Mouse (Mus musculus) mouse trophoblast stem cell (cell line): ENCODE measurements around the gene Bmper.

Experiments
- in situ Hi-C, 2 experiments: fragments of 300-500 bp; cut with MseI, MboI; formaldehyde crosslinking; loops; 2 replicates in 1 of 2; 3 replicates in 1 of 2; pipeline ENCODE4 v1.15.1; 2025

Gene Bmper

GRCm38 (mm10) chr9:23233464-23234121 is 10.7 kb downstream of the Bmper start:
- in situ Hi-C loops: no loop called here

DNA sequence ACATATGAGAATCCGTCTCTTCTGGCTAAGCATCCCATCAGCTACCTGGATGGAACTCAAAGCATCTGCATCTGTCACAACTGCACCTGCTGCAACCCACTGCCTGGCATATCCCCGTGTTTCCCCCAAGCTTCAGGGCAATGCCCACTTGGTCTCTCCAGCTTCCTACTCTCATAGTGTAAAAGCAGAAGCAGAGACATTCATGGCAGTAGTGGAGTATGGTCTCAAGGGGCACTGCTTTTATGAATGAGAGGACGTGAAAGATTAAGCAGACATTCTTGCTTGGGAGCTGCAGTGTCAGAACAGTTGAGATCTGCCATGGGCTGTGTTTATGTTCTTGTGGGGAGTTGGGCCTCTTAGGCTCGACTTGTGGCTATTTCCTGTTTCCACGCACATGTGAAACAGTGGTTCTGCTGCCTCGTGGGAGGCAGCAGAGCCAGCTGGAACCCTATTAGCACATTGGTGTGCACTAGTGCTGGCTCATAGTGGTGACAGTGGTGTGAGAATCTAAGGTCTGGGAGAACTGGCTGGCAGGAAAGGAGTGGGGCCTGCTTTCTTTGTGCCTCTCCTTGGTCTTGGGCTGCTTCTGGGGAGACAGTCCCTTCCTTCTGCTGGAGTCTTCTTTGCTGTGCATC is 12.6 kb downstream of the Bmper start:
- in situ Hi-C loops: no loop called here

GRCm38 (mm10) chr9:23236635-23237279 is 13.9 kb downstream of the Bmper start:
- in situ Hi-C loops: no loop called here

DNA sequence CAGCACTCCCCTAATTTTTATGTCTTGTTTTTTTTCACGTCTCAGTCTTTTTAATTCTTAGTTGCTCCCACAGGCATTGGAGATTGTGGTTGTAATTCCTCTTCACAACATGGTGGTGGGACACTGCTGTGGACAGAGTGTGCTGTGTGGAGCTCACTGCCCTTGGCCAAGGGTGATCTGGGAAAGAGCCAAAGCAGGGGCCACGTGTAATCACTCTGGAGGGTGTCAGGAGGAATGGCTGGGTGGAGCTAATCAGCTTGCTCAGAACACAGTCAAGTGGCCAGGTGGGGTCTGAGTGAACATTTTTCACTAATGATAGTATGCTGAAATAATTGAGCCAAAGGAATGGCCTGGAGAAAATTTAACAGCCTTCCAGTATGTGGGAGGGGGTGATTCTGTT is 16.1 kb downstream of the Bmper start:
- in situ Hi-C loops: no loop called here

- in situ Hi-C loops: no loop called here
These were observed 20.0 kb downstream of the Bmper start for GRCm38 (mm10) chr9:23242911-23243310.

GRCm38 (mm10) chr9:23243869-23244268 is 21.0 kb downstream of the Bmper start:
- in situ Hi-C loops: no loop called here

GRCm38 (mm10) chr9:23246389-23246788 is 23.5 kb downstream of the Bmper start:
- in situ Hi-C loops: no loop called here

- in situ Hi-C loops: no loop called here
These were observed 27.1 kb downstream of the Bmper start for GRCm38 (mm10) chr9:23250026-23250425.

DNA sequence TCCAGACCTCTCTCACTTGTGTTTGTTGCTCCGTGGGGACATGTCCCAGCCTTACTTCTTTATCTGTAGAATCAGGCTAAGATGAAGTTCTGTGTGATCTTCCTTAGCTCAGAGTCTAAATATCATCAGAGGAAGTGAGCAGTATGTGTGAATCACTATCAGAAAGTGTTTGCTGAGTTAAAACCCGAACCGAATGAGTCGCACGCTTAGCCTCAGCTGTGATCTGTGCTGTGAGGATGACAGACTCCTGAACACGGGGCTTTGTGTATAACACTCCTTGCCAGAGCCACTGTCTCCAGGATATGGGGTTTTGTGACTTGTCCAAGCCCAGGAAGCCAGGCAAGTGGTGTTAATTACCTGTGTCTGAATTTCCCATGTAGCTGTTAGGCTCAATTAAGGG is 28.1 kb downstream of the Bmper start:
- in situ Hi-C loops: no loop called here

DNA sequence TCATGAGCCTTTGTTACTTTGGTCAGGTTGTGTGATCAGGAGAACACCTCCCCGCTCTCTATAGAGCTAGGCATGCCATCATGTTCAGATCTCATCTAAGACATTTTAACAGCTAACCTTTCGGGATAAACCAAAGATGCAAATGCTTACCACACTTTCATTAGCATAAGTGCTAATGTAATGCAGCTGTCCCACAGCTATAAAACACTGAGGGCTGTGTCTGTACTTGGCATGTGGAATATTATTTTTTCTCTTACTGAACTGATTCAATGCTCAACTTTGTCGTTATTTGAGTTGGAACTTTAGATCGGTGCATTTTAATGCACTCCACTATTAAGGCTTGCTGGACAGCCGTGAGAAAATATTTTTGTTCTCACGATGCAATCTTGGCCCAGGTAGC is 30.7 kb downstream of the Bmper start:
- in situ Hi-C loops: no loop called here

- in situ Hi-C loops: no loop called here
These were observed 31.6 kb downstream of the Bmper start for GRCm38 (mm10) chr9:23254237-23255214.

- in situ Hi-C loops: no loop called here
These were observed 33.0 kb downstream of the Bmper start for GRCm38 (mm10) chr9:23255841-23256240.

GRCm38 (mm10) chr9:23256576-23256975 is 33.7 kb downstream of the Bmper start:
- in situ Hi-C loops: no loop called here

GRCm38 (mm10) chr9:23261834-23262233 is 39.0 kb downstream of the Bmper start:
- in situ Hi-C loops: no loop called here

GRCm38 (mm10) chr9:23262851-23263250 is 40.0 kb downstream of the Bmper start:
- in situ Hi-C loops: no loop called here

DNA sequence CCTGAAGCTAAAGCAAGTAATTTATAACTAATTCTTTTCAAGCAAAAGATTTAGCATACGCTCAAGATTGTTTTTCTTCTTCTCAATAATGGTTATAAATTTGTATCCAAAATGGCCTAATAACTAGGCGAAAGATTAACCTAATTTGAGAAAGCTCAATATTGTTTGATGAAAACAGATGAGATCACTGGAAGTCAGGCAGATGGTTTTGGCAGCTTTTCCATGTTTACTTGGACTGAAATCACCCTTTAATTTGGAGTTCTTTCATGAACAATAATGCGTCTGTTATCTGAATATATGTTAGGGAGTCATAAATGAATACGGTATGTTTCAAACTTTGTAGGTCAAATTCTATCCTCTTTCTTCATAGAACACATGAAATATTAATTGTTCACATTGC is 41.6 kb downstream of the Bmper start:
- in situ Hi-C loops: no loop called here

- in situ Hi-C loops: no loop called here
These were observed 45.7 kb downstream of the Bmper start for GRCm38 (mm10) chr9:23268609-23269008.

- in situ Hi-C loops: no loop called here
These were observed 46.2 kb downstream of the Bmper start for GRCm38 (mm10) chr9:23269087-23269486.

- in situ Hi-C loops: no loop called here
These were observed 53.4 kb downstream of the Bmper start for GRCm38 (mm10) chr9:23276244-23276643.

- in situ Hi-C loops: no loop called here
These were observed 62.1 kb downstream of the Bmper start for GRCm38 (mm10) chr9:23284940-23285460.

DNA sequence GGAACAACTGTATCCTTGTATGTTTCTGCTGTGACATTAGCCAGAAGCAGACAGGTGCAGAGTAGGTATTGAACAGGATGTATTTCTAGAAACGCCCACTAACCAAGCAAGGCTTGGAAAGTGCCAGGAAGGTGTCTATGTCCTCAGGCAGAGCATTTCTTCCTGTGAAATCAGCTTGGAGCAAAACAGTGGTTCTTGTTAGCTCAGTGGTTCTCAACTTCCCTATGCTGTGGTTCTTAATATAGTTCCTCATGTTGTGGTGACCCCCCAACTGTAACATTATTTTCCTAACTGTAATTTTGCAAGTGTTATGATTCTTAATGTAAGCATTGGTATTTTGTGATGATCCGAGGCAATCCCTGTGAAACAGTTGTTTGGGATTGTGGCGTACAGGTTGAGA is 70.7 kb downstream of the Bmper start:
- in situ Hi-C loops: no loop called here

DNA sequence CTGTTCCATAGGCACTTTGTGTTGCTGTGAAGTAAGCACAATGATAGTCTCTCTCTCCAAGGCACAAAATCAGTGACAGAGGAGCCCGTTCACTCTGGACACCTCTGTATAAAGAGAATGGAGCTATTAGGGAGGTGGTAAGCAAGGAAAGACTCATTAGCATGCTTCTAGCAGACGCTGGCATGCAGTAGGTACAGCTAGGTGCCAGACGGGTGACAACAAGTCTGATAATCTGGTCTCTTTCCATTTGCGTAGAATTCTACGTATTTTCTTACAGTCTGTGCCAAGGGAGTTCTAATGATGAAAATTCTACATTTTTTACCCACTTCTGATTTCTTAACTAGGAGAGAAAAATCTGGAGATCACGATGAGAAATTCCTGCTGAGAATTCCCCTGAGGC is 72.7 kb downstream of the Bmper start:
- in situ Hi-C loops: no loop called here
